Mouse (Mus musculus): ENCODE data around the gene Gm45785. TPM values are rescaled to one million over a fixed set of nuclear protein-coding genes. Genes with fewer than 3 reads are reported as not detected.

The Gm45785 gene
- polyA plus RNA-seq, 1 experiment = not detected

DNA sequence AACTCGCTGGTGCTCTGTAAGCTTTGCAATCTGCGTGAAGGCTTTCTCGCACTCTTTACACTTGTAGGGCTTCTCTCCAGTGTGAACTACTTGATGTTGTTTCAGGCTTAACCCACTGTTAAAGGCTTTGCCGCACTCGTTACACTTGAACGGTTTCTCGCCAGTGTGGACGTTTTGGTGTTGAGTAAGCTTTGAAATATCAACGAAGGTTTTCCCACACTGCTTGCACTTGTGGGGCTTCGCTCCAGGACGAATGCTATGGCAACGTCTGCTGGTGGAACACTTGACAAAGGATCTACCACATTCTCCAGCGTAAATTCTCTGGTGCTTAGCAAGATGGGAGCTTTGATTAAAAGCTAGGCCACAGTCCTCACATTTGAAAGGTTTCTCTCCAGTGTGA, 44.4 kb downstream of the Gm45785 start:
- no peak for TF ChIP-seq FOSL1 (IDR thresholded peaks at IDR 0.05; ENCODE audit: insufficient read depth, low read length, poor library complexity, severe bottlenecking)
- no peak for TF ChIP-seq CTCF (IDR thresholded peaks at IDR 0.05; ENCODE audit: control insufficient read depth, insufficient read depth, insufficient read length)
- no peak for TF ChIP-seq CEBPB (IDR thresholded peaks at IDR 0.05; ENCODE audit: low read depth)
- TF ChIP-seq USF1 (IDR thresholded peaks at IDR 0.05; ENCODE audit: low read depth) = no peak
- no peak for TF ChIP-seq MAX (IDR thresholded peaks at IDR 0.05)
- TF ChIP-seq MYOG (IDR thresholded peaks at IDR 0.05; ENCODE audit: control insufficient read depth, extremely low read depth, insufficient read length) = no peak
- TF ChIP-seq MYOD1 (IDR thresholded peaks at IDR 0.05; ENCODE audit: control insufficient read depth, insufficient read length, low read depth) = no peak
- Histone ChIP-seq H3K36me3 (ENCODE audit: control insufficient read depth, insufficient read depth) (no peaks in the 10 kb centered on the region), H3K79me3 (ENCODE audit: low read depth) (no peaks in the 10 kb centered on the region), H3K27me3 (ENCODE audit: control insufficient read depth, insufficient read depth, insufficient read length) (no peaks in the 10 kb centered on the region), H3ac (ENCODE audit: control insufficient read depth, insufficient read length, low read depth) (no peak overlapping the region), H3K4me3 (ENCODE audit: insufficient read depth, poor library complexity, severe bottlenecking) (no peak overlapping the region), H3K79me2 (ENCODE audit: control insufficient read depth, insufficient read depth) (no peaks in the 10 kb centered on the region)

DNA sequence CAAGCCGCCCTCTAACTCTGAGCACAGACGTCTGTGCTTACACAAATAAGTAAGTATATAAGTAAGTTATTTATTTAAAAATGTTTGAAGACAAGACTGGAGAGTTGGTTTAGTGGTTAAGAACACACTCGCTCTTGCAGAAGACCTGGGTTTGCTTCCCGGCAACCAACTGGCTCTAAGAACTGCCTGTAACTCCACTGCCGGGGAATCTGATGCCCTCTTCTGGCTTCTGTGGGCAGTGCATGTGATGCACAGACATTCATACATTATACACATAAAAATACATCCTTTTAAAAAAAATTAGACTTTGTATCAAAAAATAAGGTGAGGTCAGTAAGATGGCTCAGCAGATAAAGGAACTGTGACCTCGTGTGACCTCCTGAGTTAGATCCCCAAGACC, 45.6 kb downstream of the Gm45785 start:
- TF ChIP-seq MAX (IDR thresholded peaks at IDR 0.05) (no peak), USF1 (IDR thresholded peaks at IDR 0.05; ENCODE audit: low read depth) (no peak), CTCF (IDR thresholded peaks at IDR 0.05; ENCODE audit: control insufficient read depth, insufficient read depth, insufficient read length) (no peak), MYOG (IDR thresholded peaks at IDR 0.05; ENCODE audit: control insufficient read depth, extremely low read depth, insufficient read length) (no peak), CEBPB (IDR thresholded peaks at IDR 0.05; ENCODE audit: low read depth) (no peak), FOSL1 (IDR thresholded peaks at IDR 0.05; ENCODE audit: insufficient read depth, low read length, poor library complexity, severe bottlenecking) (no peak), MYOD1 (IDR thresholded peaks at IDR 0.05; ENCODE audit: control insufficient read depth, insufficient read length, low read depth) (no peak)
- Histone ChIP-seq H3K4me3 (ENCODE audit: insufficient read depth, poor library complexity, severe bottlenecking) (no peak overlapping the region), H3K27me3 (ENCODE audit: control insufficient read depth, insufficient read depth, insufficient read length) (no peaks in the 10 kb centered on the region), H3K79me2 (ENCODE audit: control insufficient read depth, insufficient read depth) (no peaks in the 10 kb centered on the region), H3ac (ENCODE audit: control insufficient read depth, insufficient read length, low read depth) (no peak overlapping the region), H3K36me3 (ENCODE audit: control insufficient read depth, insufficient read depth) (no peaks in the 10 kb centered on the region), H3K79me3 (ENCODE audit: low read depth) (no peaks in the 10 kb centered on the region)

DNA sequence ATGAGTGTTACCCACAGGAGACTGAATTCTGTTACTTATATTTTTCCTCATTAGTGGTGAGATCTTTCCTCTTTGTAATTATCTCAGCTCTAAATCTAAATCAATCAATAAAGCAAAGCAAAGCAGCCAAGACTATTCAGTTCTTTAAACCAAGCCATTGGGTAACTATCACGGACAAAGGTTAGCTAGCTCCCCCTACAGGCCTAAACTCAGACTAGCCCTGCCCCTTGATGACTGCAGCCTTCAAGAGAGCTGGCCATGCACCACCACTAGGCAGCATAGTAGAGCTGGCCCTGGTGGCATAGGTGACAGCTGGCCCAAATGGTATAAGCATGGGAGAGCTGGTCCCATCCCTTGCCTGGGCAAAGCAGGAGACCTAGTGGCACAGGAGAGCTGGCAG, 50.4 kb downstream of the Gm45785 start:
- no peak overlapping the region for H3ac ChIP-seq (ENCODE audit: control insufficient read depth, insufficient read length, low read depth)
- H3K4me3 ChIP-seq (ENCODE audit: insufficient read depth, poor library complexity, severe bottlenecking) = no peak overlapping the region
- H3K36me3 ChIP-seq (ENCODE audit: control insufficient read depth, insufficient read depth) = no peaks in the 10 kb centered on the region
- TF ChIP-seq MAX (IDR thresholded peaks at IDR 0.05) (no peak), CTCF (IDR thresholded peaks at IDR 0.05; ENCODE audit: control insufficient read depth, insufficient read depth, insufficient read length) (no peak)
- no peaks in the 10 kb centered on the region for H3K79me3 ChIP-seq (ENCODE audit: low read depth)
- H3K79me2 ChIP-seq (ENCODE audit: control insufficient read depth, insufficient read depth) = no peaks in the 10 kb centered on the region
- H3K27me3 ChIP-seq (ENCODE audit: control insufficient read depth, insufficient read depth, insufficient read length) = peaks cover under 1% of the 10 kb centered on the region

DNA sequence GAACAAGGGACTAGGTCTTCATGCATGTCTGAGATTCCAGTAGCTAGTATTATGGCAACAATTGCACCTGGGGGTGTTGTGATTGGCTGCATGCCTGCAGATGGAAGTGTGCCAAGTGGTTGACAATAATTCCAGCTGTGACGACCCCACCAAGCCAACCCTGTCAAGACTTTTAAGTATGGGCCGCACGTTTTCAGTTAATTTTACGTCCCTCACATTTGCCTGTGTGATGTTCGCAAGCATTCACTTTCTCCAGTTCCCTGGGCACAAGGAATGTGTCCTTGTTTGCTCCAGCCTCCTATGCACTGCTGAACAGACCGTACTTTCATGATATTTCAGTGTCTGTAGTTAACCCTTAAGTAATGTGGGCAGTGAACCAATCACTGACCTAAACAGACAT, 53.5 kb downstream of the Gm45785 start:
- H3K36me3 ChIP-seq (ENCODE audit: control insufficient read depth, insufficient read depth) = no peaks in the 10 kb centered on the region
- no peak overlapping the region for H3K4me3 ChIP-seq (ENCODE audit: insufficient read depth, poor library complexity, severe bottlenecking)
- H3ac ChIP-seq (ENCODE audit: control insufficient read depth, insufficient read length, low read depth) = no peak overlapping the region
- H3K27me3 ChIP-seq (ENCODE audit: control insufficient read depth, insufficient read depth, insufficient read length) = peaks cover 16% of the 10 kb centered on the region
- no peaks in the 10 kb centered on the region for H3K79me2 ChIP-seq (ENCODE audit: control insufficient read depth, insufficient read depth)
- H3K79me3 ChIP-seq (ENCODE audit: low read depth) = no peaks in the 10 kb centered on the region
- no peak for TF ChIP-seq USF1 (IDR thresholded peaks at IDR 0.05; ENCODE audit: low read depth)
- no peak for TF ChIP-seq MYOG (IDR thresholded peaks at IDR 0.05; ENCODE audit: control insufficient read depth, extremely low read depth, insufficient read length)
- TF ChIP-seq CTCF (IDR thresholded peaks at IDR 0.05; ENCODE audit: control insufficient read depth, insufficient read depth, insufficient read length) = no peak
- no peak for TF ChIP-seq MYOD1 (IDR thresholded peaks at IDR 0.05; ENCODE audit: control insufficient read depth, insufficient read length, low read depth)
- TF ChIP-seq MAX (IDR thresholded peaks at IDR 0.05) = no peak
- no peak for TF ChIP-seq CEBPB (IDR thresholded peaks at IDR 0.05; ENCODE audit: low read depth)
- TF ChIP-seq FOSL1 (IDR thresholded peaks at IDR 0.05; ENCODE audit: insufficient read depth, low read length, poor library complexity, severe bottlenecking) = no peak

DNA sequence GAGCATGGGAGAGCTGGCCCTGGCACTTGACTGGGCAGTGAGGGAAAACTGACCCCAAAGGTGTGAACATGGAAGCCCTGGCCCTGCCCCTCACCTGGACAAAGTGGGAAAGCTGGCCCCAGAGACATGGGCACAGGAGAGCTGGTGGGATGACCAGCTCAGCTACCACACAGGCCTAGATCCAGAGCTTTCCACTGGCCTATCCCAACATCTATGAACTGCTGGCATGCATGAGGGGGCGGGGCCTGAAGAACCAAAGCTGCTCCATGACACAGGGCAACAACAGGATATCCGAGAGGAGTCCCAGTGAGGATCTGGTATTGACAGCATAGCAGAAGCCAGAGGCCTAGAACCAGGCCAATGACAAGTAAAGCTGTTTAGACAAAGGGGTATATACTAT, 57.9 kb downstream of the Gm45785 start:
- Histone ChIP-seq H3K4me3 (ENCODE audit: insufficient read depth, poor library complexity, severe bottlenecking) (no peak overlapping the region), H3K36me3 (ENCODE audit: control insufficient read depth, insufficient read depth) (no peaks in the 10 kb centered on the region), H3K79me3 (ENCODE audit: low read depth) (no peaks in the 10 kb centered on the region), H3ac (ENCODE audit: control insufficient read depth, insufficient read length, low read depth) (no peak overlapping the region), H3K27me3 (ENCODE audit: control insufficient read depth, insufficient read depth, insufficient read length) (peaks cover 21% of the 10 kb centered on the region), H3K79me2 (ENCODE audit: control insufficient read depth, insufficient read depth) (no peaks in the 10 kb centered on the region)
- TF ChIP-seq MYOD1 (IDR thresholded peaks at IDR 0.05; ENCODE audit: control insufficient read depth, insufficient read length, low read depth) = no peak
- no peak for TF ChIP-seq CEBPB (IDR thresholded peaks at IDR 0.05; ENCODE audit: low read depth)
- TF ChIP-seq FOSL1 (IDR thresholded peaks at IDR 0.05; ENCODE audit: insufficient read depth, low read length, poor library complexity, severe bottlenecking) = no peak
- no peak for TF ChIP-seq CTCF (IDR thresholded peaks at IDR 0.05; ENCODE audit: control insufficient read depth, insufficient read depth, insufficient read length)
- TF ChIP-seq MAX (IDR thresholded peaks at IDR 0.05) = no peak
- TF ChIP-seq MYOG (IDR thresholded peaks at IDR 0.05; ENCODE audit: control insufficient read depth, extremely low read depth, insufficient read length) = no peak
- TF ChIP-seq USF1 (IDR thresholded peaks at IDR 0.05; ENCODE audit: low read depth) = no peak

DNA sequence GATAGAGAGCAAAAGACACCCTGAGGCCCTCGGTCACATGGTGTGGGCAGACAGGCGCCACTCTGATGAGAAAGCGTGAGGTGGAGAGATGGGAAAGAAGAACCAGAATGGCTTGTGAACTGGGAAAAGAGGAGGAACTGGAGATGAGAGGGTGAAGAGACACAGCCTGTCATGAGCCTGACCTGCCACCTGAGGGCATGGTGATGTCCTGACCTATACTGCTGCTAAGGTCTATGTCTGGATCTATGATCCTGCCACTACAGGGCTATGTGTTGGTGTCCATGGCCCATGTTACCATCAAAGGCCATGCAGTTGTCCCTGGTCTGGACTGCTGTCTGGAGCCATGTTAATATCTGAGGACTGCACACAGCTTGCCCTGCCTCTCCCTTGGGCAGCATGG, 58.5 kb downstream of the Gm45785 start:
- no peaks in the 10 kb centered on the region for H3K36me3 ChIP-seq (ENCODE audit: control insufficient read depth, insufficient read depth)
- TF ChIP-seq MYOG (IDR thresholded peaks at IDR 0.05; ENCODE audit: control insufficient read depth, extremely low read depth, insufficient read length) = no peak
- TF ChIP-seq CEBPB (IDR thresholded peaks at IDR 0.05; ENCODE audit: low read depth) = no peak
- TF ChIP-seq MAX (IDR thresholded peaks at IDR 0.05) = no peak
- TF ChIP-seq CTCF (IDR thresholded peaks at IDR 0.05; ENCODE audit: control insufficient read depth, insufficient read depth, insufficient read length) = no peak
- no peak for TF ChIP-seq FOSL1 (IDR thresholded peaks at IDR 0.05; ENCODE audit: insufficient read depth, low read length, poor library complexity, severe bottlenecking)
- no peak for TF ChIP-seq MYOD1 (IDR thresholded peaks at IDR 0.05; ENCODE audit: control insufficient read depth, insufficient read length, low read depth)
- TF ChIP-seq USF1 (IDR thresholded peaks at IDR 0.05; ENCODE audit: low read depth) = no peak
- H3K79me3 ChIP-seq (ENCODE audit: low read depth) = no peaks in the 10 kb centered on the region
- no peak overlapping the region for H3ac ChIP-seq (ENCODE audit: control insufficient read depth, insufficient read length, low read depth)
- H3K4me3 ChIP-seq (ENCODE audit: insufficient read depth, poor library complexity, severe bottlenecking) = no peak overlapping the region
- no peaks in the 10 kb centered on the region for H3K79me2 ChIP-seq (ENCODE audit: control insufficient read depth, insufficient read depth)
- H3K27me3 ChIP-seq (ENCODE audit: control insufficient read depth, insufficient read depth, insufficient read length) = peaks cover 26% of the 10 kb centered on the region
